Mouse (Mus musculus) lung, postnatal 4 days (tissue): ENCODE results near the gene Bcl2.
"Not testable (repeated sequence)": the region's sequence is repeated elsewhere in the genome, so short reads cannot be mapped to it uniquely, and the experiment has no call there.

Experiments used
- DNase-seq, 2 experiments: peaks; one replicate each; pipeline ENCODE4 v3.0.0; 2021

The Bcl2 gene

DNA sequence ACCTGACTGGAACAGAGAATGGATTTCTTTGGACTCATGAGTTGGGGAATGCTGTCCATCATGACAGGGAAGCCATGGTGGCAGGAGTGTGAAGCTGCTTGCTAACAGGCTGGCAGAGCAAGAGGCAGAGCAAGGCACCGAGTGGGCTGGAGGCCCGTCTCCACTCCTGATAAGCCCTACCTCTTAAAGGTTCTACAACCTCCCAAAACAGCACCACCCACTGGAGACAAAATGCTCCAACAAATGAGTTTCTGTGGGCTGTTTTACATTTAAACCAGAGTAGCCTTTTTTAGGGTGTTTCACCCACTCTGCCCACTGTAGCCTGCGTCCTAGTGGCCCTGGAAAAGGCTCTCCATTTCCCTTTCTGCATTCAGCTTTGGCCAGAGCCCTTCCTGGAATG lies 163.5 kb downstream of the Bcl2 start:
- no peak for DNase-seq

GRCm38 (mm10) chr1:106549025-106549424 lies 165.0 kb downstream of the Bcl2 start:
- no peak for DNase-seq

- peak in 1 of 2 experiments; percentile 71 for DNase-seq
Measured at GRCm38 (mm10) chr1:106544817-106545612, 169.1 kb downstream of the Bcl2 start.

GRCm38 (mm10) chr1:106542731-106543130 lies 171.3 kb downstream of the Bcl2 start:
- DNase-seq = peak; percentile 37 to 51

GRCm38 (mm10) chr1:106541851-106542250 lies 172.2 kb downstream of the Bcl2 start:
- no peak for DNase-seq

- no peak for DNase-seq
Measured at GRCm38 (mm10) chr1:106540130-106540529, 173.9 kb downstream of the Bcl2 start.

- no peak for DNase-seq
Measured at GRCm38 (mm10) chr1:106539029-106539428, 175.0 kb downstream of the Bcl2 start.

- not testable (repeated sequence) for DNase-seq
Measured at GRCm38 (mm10) chr1:106534835-106535234, 179.2 kb downstream of the Bcl2 start.

DNA sequence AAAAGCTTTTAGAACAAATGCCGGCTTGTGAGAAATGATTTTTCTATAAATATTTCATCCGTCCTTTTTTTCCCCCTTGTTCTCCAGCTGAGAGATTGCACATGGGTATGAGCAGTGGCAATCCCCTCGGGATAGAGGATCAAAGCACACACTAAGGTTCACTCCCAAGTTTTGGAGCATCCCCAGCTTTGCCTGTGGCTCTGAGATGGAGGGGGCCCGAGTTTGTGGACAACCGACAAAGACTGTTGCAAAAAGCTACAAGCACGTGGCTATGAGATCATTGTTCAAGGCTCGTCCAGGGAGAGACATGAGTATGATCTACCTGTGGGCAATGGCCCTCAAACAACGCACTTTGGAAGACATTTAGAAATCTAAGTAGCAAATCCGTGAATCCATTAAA lies 184.5 kb downstream of the Bcl2 start:
- DNase-seq = no peak

DNA sequence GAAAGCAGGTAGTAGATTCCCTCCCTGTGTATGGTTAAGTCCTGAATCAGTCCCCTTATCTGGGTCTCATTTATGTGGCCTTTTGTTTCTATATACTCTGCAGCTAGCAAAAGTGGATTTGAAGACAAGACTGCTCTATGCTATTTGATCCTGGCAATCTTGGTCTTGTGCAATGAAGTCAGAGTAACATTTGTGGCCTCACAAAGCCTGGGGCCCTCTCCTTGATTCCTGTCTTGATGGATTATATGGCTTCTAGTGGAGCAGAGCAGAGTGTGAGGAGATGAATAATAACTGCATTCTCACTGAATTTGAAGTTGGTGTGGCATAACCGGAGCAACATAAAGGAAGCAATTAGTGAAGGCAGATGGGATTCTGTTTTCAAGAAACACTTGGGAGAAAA lies 186.5 kb downstream of the Bcl2 start:
- no peak for DNase-seq

DNA sequence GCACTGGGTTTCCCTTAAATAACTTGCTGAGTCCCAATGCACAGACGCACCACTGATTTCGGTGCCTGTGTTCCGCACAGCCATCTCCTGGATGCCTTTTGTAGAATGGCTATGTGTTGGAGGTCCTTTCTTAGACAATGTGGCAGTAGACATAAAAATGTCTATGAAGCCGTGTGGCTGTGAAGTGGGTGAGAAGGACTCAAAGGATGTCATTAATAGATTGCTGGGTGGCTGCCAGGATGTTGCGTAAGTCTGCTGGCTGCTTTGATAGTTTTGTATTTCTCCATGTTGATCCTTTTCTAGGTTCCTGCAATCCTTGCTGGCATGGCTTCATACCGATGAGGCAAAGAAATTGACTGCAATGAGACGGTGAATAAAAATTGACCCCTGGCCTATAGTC lies 187.3 kb downstream of the Bcl2 start:
- peak; percentile 66 to 72 for DNase-seq

GRCm38 (mm10) chr1:106526112-106526511 lies 188.0 kb downstream of the Bcl2 start:
- DNase-seq = no peak

DNA sequence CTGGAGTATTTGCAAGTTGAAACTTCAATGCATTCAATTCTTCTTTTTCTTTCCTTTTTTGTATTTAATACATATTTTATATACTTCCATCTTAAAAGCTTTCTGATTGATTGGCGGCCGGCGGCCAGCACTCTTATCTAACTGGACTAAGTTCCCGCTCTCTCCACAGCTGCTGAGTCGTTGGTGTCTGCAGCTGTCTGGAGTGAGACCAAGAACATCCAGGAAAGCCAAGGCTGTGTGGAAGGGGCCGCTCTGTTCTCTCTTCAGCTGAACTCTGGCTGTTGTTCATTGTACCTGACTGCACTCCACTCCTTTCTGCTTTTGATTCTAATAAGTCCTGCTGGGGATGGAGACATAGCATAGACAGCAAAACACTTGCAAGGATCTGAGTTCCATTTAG lies 190.3 kb downstream of the Bcl2 start:
- no peak for DNase-seq

DNA sequence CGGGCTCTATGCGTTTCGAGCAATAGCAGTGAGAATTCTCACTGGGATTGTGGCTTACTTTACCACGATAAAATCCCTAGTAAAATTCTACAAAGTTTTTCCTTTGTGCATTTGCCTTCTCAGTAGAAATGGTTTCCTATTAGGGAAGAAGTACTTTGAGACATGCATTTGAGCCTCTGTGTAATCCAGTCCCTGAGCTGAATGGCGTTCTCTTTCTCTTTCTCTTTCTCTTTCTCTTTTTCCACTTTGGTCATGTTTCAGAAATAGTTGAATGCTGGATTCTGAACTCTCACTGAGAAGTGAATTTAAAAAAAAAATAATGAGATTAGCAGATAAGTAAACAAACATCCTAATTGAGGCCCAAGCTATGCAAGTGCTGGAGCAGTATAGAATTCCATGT lies 191.1 kb downstream of the Bcl2 start:
- no peak for DNase-seq

- no peak for DNase-seq
Measured at GRCm38 (mm10) chr1:106517591-106518177, 196.4 kb downstream of the Bcl2 start.

- DNase-seq = no peak
Measured at GRCm38 (mm10) chr1:106517099-106517498, 197.0 kb downstream of the Bcl2 start.

- DNase-seq = no peak
Measured at GRCm38 (mm10) chr1:106515611-106516010, 198.5 kb downstream of the Bcl2 start.

DNA sequence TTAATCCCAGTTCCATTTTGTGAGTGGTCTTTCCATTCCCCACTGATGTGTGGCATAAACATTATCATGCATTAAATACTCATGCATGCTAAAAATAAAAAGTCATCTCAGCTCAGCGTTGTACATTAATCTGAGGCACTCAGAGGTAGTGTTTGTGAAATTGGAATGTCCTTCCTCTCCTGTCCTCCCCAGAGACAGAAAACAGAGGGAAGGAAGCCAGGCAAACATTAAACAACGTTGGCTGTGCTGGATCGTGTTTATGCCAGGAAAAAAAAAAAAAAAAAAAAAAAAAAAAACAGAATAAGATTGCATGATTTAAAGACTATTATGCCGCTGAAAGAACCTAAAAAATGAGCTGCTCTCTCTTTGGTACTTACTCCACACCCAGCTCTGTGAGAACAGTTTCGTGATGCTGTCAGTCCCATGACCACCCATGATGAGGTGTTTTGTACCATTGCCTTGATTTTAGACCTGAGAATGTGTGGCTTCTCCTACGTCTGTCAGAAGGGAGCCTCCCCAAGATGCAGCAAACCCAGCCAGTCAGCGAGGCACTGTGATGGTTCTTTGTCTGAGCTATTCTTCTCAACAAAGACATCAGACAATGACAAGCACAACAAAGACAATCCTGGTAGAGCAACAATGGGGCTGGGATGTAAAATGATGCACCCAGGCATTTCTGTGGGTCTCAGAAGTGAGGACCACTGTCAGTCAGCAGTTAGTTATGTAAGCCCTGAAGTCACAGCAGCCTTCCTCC lies 200.0 kb downstream of the Bcl2 start:
- DNase-seq = no peak

- DNase-seq = no peak
Measured at GRCm38 (mm10) chr1:106513481-106513880, 200.6 kb downstream of the Bcl2 start.

GRCm38 (mm10) chr1:106511593-106511992 lies 202.5 kb downstream of the Bcl2 start:
- DNase-seq = peak; percentile 69 to 84

DNA sequence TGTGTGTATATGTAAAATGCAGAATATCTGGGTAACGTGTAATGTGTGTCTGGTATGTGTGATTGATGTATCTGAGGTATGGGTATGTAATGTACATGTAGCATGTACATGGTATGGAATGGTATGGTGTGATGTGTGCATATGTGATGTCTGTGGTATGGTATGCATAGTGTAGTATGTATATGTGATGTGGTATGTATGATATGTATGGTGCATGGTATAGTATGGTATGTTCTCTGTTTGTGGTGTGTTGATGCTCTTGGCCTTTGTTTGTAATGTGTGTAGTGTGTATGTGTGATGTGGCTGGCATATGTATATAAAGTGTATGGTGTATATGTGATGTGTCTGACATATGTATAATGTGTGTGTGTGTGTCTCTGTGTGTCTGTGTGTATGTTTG lies 206.5 kb downstream of the Bcl2 start:
- no peak for DNase-seq

GRCm38 (mm10) chr1:106503910-106504309 lies 210.2 kb downstream of the Bcl2 start:
- DNase-seq = no peak

DNA sequence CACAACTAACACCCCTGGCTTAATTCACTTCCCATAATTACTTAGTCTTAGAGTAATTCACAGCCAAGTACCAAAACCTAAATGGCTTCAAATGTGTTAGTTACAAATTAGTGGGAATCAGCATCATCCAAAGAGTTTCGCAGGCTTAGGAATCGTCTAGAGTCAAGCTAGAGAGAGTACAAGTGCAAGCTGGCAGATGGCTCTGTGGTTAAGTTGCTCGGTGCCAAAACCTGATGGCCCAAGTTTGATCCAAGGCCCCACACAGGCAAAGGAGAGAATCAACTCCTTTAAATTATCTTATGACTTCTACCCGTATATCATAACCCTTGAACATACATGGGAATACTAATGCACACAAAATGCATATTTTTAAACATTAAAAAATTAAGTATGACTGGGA lies 210.7 kb downstream of the Bcl2 start:
- no peak for DNase-seq

DNA sequence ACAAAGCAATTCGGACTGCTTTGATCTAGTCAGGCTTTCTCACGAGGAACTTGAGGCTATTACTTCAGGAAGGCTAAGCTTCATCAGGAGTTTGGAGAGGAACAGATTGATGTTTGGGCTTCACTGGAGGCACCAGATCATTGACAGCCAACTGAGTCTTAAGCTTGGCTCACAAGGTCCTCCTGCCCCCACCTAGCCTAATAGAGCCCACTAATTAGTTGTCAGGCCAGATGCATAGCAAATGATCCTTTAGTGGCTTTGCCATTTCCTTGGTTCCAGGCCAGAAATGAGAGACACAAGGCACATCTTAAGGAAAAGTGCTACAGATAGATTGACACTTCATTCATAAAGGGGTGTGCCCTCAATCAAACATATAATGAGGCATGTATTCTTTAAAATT lies 216.1 kb downstream of the Bcl2 start:
- DNase-seq = no peak
